Mouse (Mus musculus) small intestine, adult 2 months (tissue): ENCODE data around the gene Cacng5. TPM values are rescaled to one million over a fixed set of nuclear protein-coding genes. Genes with fewer than 3 reads are reported as not detected.

ENCODE experiments used
- H3K27ac ChIP-seq: fragments of 200-500 bp; 2 replicates; pipeline ENCODE4 v1.5.1; 2012; ENCODE audit warnings: low read depth, low read length, control low read depth, inconsistent platforms; ENCODE audit not compliant: insufficient read depth
- H3K27me3 ChIP-seq: fragments of 200-500 bp; 2 replicates; pipeline ENCODE4 v1.6.1; 2012; ENCODE audit warnings: mild to moderate bottlenecking, moderate library complexity, low read length, inconsistent platforms; ENCODE audit not compliant: control insufficient read depth, insufficient read depth
- H3K36me3 ChIP-seq: fragments of 200-500 bp; 2 replicates; pipeline ENCODE4 v1.6.1; 2012; ENCODE audit warnings: mild to moderate bottlenecking, low read length, control low read depth, inconsistent platforms; ENCODE audit not compliant: control insufficient read depth, insufficient read depth
- H3K4me1 ChIP-seq: fragments of 200-500 bp; 2 replicates; pipeline ENCODE4 v1.6.1; 2012; ENCODE audit warnings: low read length, inconsistent platforms, mixed read lengths; ENCODE audit not compliant: control insufficient read depth, insufficient read depth, insufficient read length
- H3K4me3 ChIP-seq: fragments of 200-500 bp; 2 replicates; pipeline ENCODE4 v1.5.1; 2012; ENCODE audit warnings: low read depth, mild to moderate bottlenecking, control low read depth, inconsistent platforms, low read length, moderate library complexity
- CTCF ChIP-seq: fragments of 200-500 bp; IDR thresholded peaks from 2 replicates; pipeline ENCODE4 v1.5.1; 2012; ENCODE audit warnings: low read depth, mild to moderate bottlenecking, control low read depth, inconsistent platforms, low read length, moderate library complexity, mixed read lengths; ENCODE audit not compliant: insufficient replicate concordance, insufficient read length; ENCODE audit errors: extremely low read depth
- POLR2A ChIP-seq: fragments of 200-500 bp; IDR thresholded peaks from 2 replicates; pipeline ENCODE4 v1.6.1; 2012; ENCODE audit warnings: low read depth, mild to moderate bottlenecking, control low read depth, inconsistent platforms, low read length, moderate library complexity
- WGBS: fragments of 180-500 bp; shearing (Covaris S2); methylation state at CpG from one replicate; pipeline ENCODE4 v1.1.7; 2018; 5-methylcytosine and 5-hydroxymethylcytosine counted together
- polyA plus RNA-seq: library from polyadenylated mRNA; depleted of rRNA; stranded (reverse); fragments of >200 nt; gene quantifications from 2 replicates; pipeline ENCODE4 v1.2.3, GENCODE M21; 2012; rRNA removed

Cacng5 gene
- 0.03 and 0.05 TPM in 2 replicates for polyA plus RNA-seq

GRCm38 (mm10) chr11:107914634-107915226, at the start of gene Cacng5:
Cacng5 (minus strand) TSS chr11:107915055.
- Histone ChIP-seq H3K27ac (no peak within 1 kb of the TSS), H3K27me3 (no peaks in the 10 kb centered on the region), H3K36me3 (no peaks in the 10 kb centered on the region), H3K4me1 (no peaks in the 10 kb centered on the region), H3K4me3 (no peak within 1 kb of the TSS)
- WGBS: 6% methylated on average over 36 of the region's 36 CpGs
- TF ChIP-seq CTCF: no peak
- no peak for TF ChIP-seq POLR2A

- H3K4me1 ChIP-seq: no peaks in the 10 kb centered on the region
- H3K36me3 ChIP-seq: peaks cover 56% of the 10 kb centered on the region
- TF ChIP-seq POLR2A: no peak
- TF ChIP-seq CTCF: no peak
- H3K27me3 ChIP-seq: no peaks in the 10 kb centered on the region
- WGBS: 91% methylated on average over 13 of the region's 13 CpGs
- H3K27ac ChIP-seq: no peak overlapping the region
- H3K4me3 ChIP-seq: no peak overlapping the region
These were observed 42.9 kb upstream of the Cacng5 start for GRCm38 (mm10) chr11:107957566-107958350.

DNA sequence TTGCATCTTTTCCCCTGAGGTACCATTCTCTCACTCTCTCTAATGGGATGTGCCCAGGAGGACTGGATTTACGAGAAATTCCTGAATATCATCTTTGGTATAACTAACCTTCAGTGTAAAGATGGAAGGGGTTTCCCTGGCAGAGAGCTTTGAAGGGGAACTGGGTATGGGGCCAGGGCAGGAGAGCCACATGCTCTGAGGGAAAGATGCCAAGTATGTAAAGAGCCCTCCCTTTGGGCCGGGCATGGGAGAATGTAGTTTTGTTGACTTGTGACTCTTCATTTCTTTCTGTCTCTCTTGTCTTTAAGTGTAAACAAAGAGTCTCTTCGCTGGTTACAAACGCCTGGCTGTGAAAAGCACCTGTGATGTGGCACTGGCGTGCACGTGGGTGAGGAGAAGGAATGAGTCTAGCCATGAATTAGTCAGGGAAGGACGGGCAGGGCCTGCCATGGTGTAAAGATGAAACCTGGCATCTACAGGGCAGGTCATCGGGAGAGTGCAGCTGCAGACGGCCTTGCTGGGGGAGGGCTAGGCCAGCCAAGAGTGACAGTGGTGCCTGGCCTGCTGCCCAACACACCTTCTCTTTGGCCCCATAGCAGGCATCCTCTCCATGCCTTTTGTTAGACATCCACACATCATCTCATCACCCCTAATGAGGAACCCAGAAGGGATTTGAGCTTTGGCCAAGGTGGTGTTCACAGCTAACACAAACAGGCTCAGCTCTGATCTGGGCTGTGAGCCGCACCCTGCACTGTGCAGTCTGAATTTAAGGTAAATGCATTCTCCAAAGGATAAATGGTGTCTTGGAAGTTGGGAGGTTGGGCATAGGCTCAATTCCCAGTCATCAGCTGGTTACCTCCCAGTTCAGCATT, 40.6 kb upstream of the Cacng5 start:
- H3K4me1 ChIP-seq: no peaks in the 10 kb centered on the region
- no peak overlapping the region for H3K4me3 ChIP-seq
- WGBS: 83% methylated on average over 10 of the region's 10 CpGs
- TF ChIP-seq CTCF: no peak
- no peak for TF ChIP-seq POLR2A
- H3K36me3 ChIP-seq: peaks cover 55% of the 10 kb centered on the region
- H3K27ac ChIP-seq: no peak overlapping the region
- no peaks in the 10 kb centered on the region for H3K27me3 ChIP-seq

- Histone ChIP-seq H3K36me3 (peaks cover 56% of the 10 kb centered on the region), H3K4me3 (no peak overlapping the region), H3K4me1 (no peaks in the 10 kb centered on the region), H3K27ac (no peak overlapping the region), H3K27me3 (no peaks in the 10 kb centered on the region)
- 90% methylated on average over 11 of the region's 11 CpGs for WGBS
- TF ChIP-seq POLR2A (no peak), CTCF (no peak)
These were observed 36.6 kb upstream of the Cacng5 start for GRCm38 (mm10) chr11:107951431-107951830.

DNA sequence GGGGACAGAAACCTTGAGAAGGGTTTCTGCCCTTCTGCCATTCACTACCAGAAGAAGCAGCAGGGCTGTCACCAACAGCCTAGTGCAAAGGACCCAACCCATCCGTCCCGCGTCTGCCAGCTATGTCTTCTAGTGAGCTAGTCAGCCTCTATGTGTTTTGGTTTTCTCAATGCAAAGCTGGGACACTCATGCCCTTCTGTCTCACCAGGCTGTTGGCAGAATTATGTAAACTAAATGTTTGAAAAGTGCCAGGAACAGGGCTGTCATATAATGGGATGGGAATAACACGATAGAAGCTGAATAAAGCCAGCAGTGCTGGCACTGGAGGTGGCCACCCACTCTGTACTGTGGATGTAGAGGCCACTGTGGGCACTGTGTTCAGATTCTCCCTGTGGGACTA, 35.8 kb upstream of the Cacng5 start:
- no peaks in the 10 kb centered on the region for H3K27me3 ChIP-seq
- H3K4me1 ChIP-seq: no peaks in the 10 kb centered on the region
- H3K4me3 ChIP-seq: no peak overlapping the region
- 90% methylated on average over 4 of the region's 4 CpGs for whole genome bisulfite sequencing
- TF ChIP-seq POLR2A (no peak), CTCF (no peak)
- H3K36me3 ChIP-seq: peaks cover 60% of the 10 kb centered on the region
- no peak overlapping the region for H3K27ac ChIP-seq

DNA sequence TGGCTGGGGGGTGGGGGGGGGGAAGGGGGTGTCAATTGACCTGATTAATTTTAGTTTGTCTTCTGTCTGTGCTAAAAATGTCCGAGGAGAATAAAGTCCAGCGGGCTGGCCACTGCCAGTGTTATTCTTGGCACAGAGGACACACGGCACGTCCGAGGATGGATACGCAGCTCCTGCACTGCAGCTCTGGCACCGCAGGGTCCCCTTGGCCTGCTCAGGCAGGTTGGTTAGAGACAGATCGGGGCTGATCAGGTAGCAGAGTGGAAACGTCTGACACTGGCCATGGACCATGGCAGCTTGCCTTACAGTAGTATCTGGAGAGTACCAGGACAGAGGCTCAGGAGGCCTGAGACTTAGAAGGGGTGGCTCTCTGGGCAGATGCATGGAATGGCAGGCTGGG, 35.4 kb upstream of the Cacng5 start:
- Histone ChIP-seq H3K36me3 (peaks cover 65% of the 10 kb centered on the region), H3K4me3 (no peak overlapping the region), H3K27me3 (no peaks in the 10 kb centered on the region), H3K27ac (no peak overlapping the region), H3K4me1 (no peaks in the 10 kb centered on the region)
- TF ChIP-seq CTCF (no peak), POLR2A (no peak)
- 82% methylated on average over 9 of the region's 9 CpGs for WGBS

GRCm38 (mm10) chr11:107947951-107948350, 33.1 kb upstream of the Cacng5 start:
- WGBS: 95% methylated on average over 1 of the region's 1 CpGs
- Histone ChIP-seq H3K27ac (no peak overlapping the region), H3K4me1 (no peaks in the 10 kb centered on the region), H3K27me3 (no peaks in the 10 kb centered on the region), H3K4me3 (no peak overlapping the region), H3K36me3 (peaks cover 67% of the 10 kb centered on the region)
- TF ChIP-seq POLR2A (no peak), CTCF (no peak)
